Mouse (Mus musculus) hindbrain, embryonic 11.5 days (tissue): ENCODE results near the gene Ift88. TPM values are rescaled to one million over a fixed set of nuclear protein-coding genes. Genes with fewer than 3 reads are reported as not detected.
A peak's percentile ranks its signal among the peaks of the same experiment; 100 is the strongest.

Experiments used
- ATAC-seq: fragments of 200-750 bp; cut with Nextera tagmentation; 2 replicates; pipeline ENCODE4 v1.8.0; 2017; ENCODE audit warnings: mild to moderate bottlenecking, moderate TSS enrichment, moderate library complexity; ENCODE audit not compliant: low FRiP score
- DNase-seq: peaks from one replicate; pipeline ENCODE4 v3.0.0-alpha.2; 2015; ENCODE audit warnings: low spot score
- H3K27ac ChIP-seq: fragments of 300-500 bp; sonication (generic); 2 replicates; pipeline ENCODE4 v1.5.1; 2014; ENCODE audit warnings: mild to moderate bottlenecking, low read depth, low read length
- H3K27me3 ChIP-seq: fragments of 300-500 bp; sonication (generic); 2 replicates; pipeline ENCODE4 v1.6.1; 2014; ENCODE audit warnings: mild to moderate bottlenecking, low read length, moderate library complexity, mixed read lengths; ENCODE audit not compliant: control insufficient read depth, insufficient read depth
- H3K36me3 ChIP-seq: fragments of 300-500 bp; sonication (generic); 2 replicates; pipeline ENCODE4 v1.6.1; 2014; ENCODE audit warnings: mild to moderate bottlenecking, low read length, moderate library complexity, mixed read lengths; ENCODE audit not compliant: control insufficient read depth, insufficient read depth
- H3K4me1 ChIP-seq: fragments of 300-500 bp; sonication (generic); replicated peaks from 2 replicates; pipeline ENCODE4 v1.6.1; 2014; ENCODE audit warnings: low read length, mixed read lengths; ENCODE audit not compliant: control insufficient read depth, insufficient read depth
- H3K4me2 ChIP-seq: fragments of 300-500 bp; sonication (generic); replicated peaks from 2 replicates; pipeline ENCODE4 v1.6.1; 2014; ENCODE audit warnings: mild to moderate bottlenecking, low read depth, low read length
- H3K4me3 ChIP-seq: fragments of 300-500 bp; sonication (generic); 2 replicates; pipeline ENCODE4 v1.5.1; 2014; ENCODE audit warnings: low read depth, low read length
- H3K9ac ChIP-seq: fragments of 300-500 bp; sonication (generic); 2 replicates; pipeline ENCODE4 v1.6.1; 2014; ENCODE audit warnings: low read depth, low read length
- H3K9me3 ChIP-seq: fragments of 300-500 bp; sonication (generic); 2 replicates; pipeline ENCODE4 v1.6.1; 2016; ENCODE audit warnings: low read length; ENCODE audit not compliant: control insufficient read depth
- WGBS: fragments of 180-500 bp; shearing (Covaris S2); extraction: QIAGEN DNeasy Blood & Tissue Kit; methylation state at CpG from one replicate; pipeline ENCODE4 v1.1.7; 2014; 5-methylcytosine and 5-hydroxymethylcytosine counted together
- polyA plus RNA-seq: library from polyadenylated mRNA; unstranded; fragments of >200 nt; fragmentation: Nextera tagmentation; extraction: Ambion mirVana; gene quantifications from 2 replicates; pipeline ENCODE4 v1.2.1, GENCODE M21; 2014

The Ift88 gene
- polyA plus RNA-seq, 1 experiment from 2014 or later, result 21.4 TPM

DNA sequence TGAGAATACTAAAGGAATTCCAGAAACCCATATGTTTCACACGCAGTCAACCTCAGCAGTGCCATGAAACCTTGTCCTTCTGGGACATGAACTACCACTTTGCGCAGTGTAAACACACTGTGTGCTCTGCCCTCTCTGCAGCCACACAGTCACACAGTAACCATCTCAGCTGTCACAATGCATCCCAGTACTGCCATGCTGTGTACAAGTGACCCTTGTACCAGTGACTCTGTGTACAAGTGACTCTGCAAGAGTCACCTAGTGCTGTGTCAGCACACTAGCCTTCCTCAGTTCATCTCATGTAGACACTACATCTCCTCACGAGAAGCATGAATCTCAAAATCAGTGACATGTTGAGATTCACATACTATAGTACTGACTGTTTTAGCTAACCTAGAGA is 108.7 kb downstream of the Ift88 start:
- no peak overlapping the region for H3K27ac ChIP-seq
- H3K27me3 ChIP-seq, result peaks cover 11% of the 10 kb centered on the region; the same call in 1 of the 2 replicates
- no peak for DNase-seq
- no peak overlapping the region for H3K9ac ChIP-seq
- no peak for ATAC-seq
- no peak overlapping the region for H3K4me2 ChIP-seq
- 85% methylated on average over 3 of the region's 3 CpGs for WGBS
- no peak overlapping the region for H3K4me3 ChIP-seq
- H3K36me3 ChIP-seq, result no peaks in the 10 kb centered on the region
- peaks cover 8% of the 10 kb centered on the region; the same call in 1 of the 2 replicates for H3K4me1 ChIP-seq
- no peaks in the 10 kb centered on the region for H3K9me3 ChIP-seq

- Histone ChIP-seq H3K4me2 (no peak overlapping the region), H3K9me3 (no peaks in the 10 kb centered on the region), H3K27me3 (peaks cover 14% of the 10 kb centered on the region; the same call in 1 of the 2 replicates), H3K4me3 (no peak overlapping the region), H3K36me3 (no peaks in the 10 kb centered on the region), H3K27ac (no peak overlapping the region), H3K9ac (no peak overlapping the region), H3K4me1 (peaks cover 8% of the 10 kb centered on the region; the same call in 1 of the 2 replicates)
- DNase-seq, result peak; percentile 75
- ATAC-seq, result no peak
- 45% methylated on average over 3 of the region's 3 CpGs for WGBS
Measured at GRCm38 (mm10) chr14:57533214-57533613, 109.4 kb downstream of the Ift88 start.

GRCm38 (mm10) chr14:57533841-57534240 is 110.0 kb downstream of the Ift88 start:
- no peak overlapping the region for H3K27ac ChIP-seq
- no peaks in the 10 kb centered on the region for H3K36me3 ChIP-seq
- ATAC-seq, result no peak
- no peaks in the 10 kb centered on the region for H3K9me3 ChIP-seq
- peaks cover 8% of the 10 kb centered on the region; the same call in 1 of the 2 replicates for H3K4me1 ChIP-seq
- no peak overlapping the region for H3K4me3 ChIP-seq
- no peak for DNase-seq
- 17% methylated on average over 11 of the region's 11 CpGs for WGBS
- H3K9ac ChIP-seq, result no peak overlapping the region
- H3K27me3 ChIP-seq, result peaks cover 14% of the 10 kb centered on the region; the same call in 1 of the 2 replicates
- no peak overlapping the region for H3K4me2 ChIP-seq

GRCm38 (mm10) chr14:57534346-57534745 is 110.5 kb downstream of the Ift88 start:
- peak; percentile 9 for DNase-seq
- Histone ChIP-seq H3K36me3 (no peaks in the 10 kb centered on the region), H3K9ac (no peak overlapping the region), H3K27ac (no peak overlapping the region), H3K27me3 (peaks cover 14% of the 10 kb centered on the region; the same call in 1 of the 2 replicates), H3K9me3 (no peaks in the 10 kb centered on the region), H3K4me3 (no peak overlapping the region), H3K4me2 (no peak overlapping the region), H3K4me1 (peaks cover 8% of the 10 kb centered on the region; the same call in 1 of the 2 replicates)
- ATAC-seq, result no peak
- 4% methylated on average over 5 of the region's 5 CpGs for WGBS

DNA sequence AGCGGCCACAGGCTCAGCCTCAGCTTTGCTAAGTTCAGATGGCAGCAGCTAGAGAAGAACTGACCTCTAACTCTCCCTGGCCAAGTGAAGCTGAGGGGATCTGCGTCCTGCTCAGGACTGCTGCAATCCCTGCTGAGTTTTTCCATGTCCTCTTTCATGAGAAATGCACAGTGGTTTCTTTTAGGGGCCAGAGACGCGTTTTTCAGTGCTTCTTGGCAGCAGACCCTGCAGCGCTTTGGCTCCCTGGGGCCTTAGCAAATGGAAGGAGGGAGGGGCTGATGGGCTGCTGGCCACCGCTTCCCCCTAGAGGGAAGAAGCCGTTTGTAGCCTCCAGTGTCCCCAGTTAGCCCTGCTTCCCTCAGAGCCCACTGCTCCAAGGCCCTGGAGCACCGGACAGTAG is 111.1 kb downstream of the Ift88 start:
- H3K4me3 ChIP-seq, result no peak overlapping the region
- H3K27ac ChIP-seq, result no peak overlapping the region
- H3K9me3 ChIP-seq, result no peaks in the 10 kb centered on the region
- H3K4me2 ChIP-seq, result no peak overlapping the region
- DNase-seq (peak; percentile 16), ATAC-seq (no peak)
- H3K9ac ChIP-seq, result no peak overlapping the region
- WGBS, result 7% methylated on average over 8 of the region's 8 CpGs
- H3K4me1 ChIP-seq, result peaks cover 8% of the 10 kb centered on the region; the same call in 1 of the 2 replicates
- peaks cover 14% of the 10 kb centered on the region; the same call in 1 of the 2 replicates for H3K27me3 ChIP-seq
- no peaks in the 10 kb centered on the region for H3K36me3 ChIP-seq

DNA sequence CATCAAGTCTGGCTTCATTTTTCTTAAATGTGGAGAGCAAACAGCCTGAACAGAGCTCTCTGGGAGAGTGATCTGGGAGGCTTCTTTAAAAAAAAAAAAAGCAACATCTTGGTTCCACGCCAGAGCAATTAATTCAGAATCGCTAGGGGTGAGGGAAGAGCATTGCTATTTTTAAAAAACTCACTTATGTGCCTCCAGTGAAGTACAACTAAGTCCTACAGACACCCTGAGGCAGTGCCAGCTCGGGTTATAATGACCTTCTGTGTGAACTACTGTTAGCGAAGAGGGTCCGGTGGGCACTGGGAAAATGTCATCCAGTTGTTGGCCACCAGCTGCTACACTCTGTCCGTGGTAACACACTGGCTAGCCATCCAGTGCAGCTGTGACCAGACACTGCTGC is 111.8 kb downstream of the Ift88 start:
- H3K4me3 ChIP-seq, result no peak overlapping the region
- DNase-seq (no peak), ATAC-seq (no peak)
- H3K9ac ChIP-seq, result no peak overlapping the region
- no peaks in the 10 kb centered on the region for H3K9me3 ChIP-seq
- WGBS, result 80% methylated on average over 6 of the region's 6 CpGs
- H3K36me3 ChIP-seq, result no peaks in the 10 kb centered on the region
- H3K4me1 ChIP-seq, result peaks cover 8% of the 10 kb centered on the region; the same call in 1 of the 2 replicates
- no peak overlapping the region for H3K27ac ChIP-seq
- H3K4me2 ChIP-seq, result no peak overlapping the region
- H3K27me3 ChIP-seq, result peaks cover 14% of the 10 kb centered on the region; the same call in 1 of the 2 replicates

DNA sequence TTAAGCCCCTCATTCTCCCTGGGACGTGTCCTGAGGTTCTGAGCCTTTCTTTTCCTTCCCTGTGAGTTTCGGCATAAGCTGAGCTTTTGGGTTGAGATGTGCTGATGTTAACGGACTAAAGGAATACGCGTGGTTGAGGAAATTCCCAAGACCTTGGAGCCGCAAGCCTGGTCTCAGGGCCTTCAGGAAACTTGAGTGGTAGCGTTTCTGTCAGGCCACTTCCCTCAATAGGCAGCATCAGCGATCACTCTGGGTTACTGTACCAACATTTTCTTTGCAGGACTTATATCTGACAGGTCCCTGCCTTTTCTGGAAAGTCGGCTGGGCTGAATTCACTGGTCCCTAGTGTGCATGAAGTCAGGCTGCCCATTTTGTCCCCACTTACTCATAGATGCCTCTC is 113.0 kb downstream of the Ift88 start:
- peaks cover 8% of the 10 kb centered on the region; the same call in 1 of the 2 replicates for H3K4me1 ChIP-seq
- WGBS, result 29% methylated on average over 9 of the region's 9 CpGs
- no peaks in the 10 kb centered on the region for H3K36me3 ChIP-seq
- H3K4me2 ChIP-seq, result no peak overlapping the region
- no peak overlapping the region for H3K27ac ChIP-seq
- no peak overlapping the region for H3K4me3 ChIP-seq
- no peaks in the 10 kb centered on the region for H3K9me3 ChIP-seq
- H3K27me3 ChIP-seq, result peaks cover 14% of the 10 kb centered on the region; the same call in 1 of the 2 replicates
- no peak overlapping the region for H3K9ac ChIP-seq
- ATAC-seq (no peak), DNase-seq (peak; percentile 7)

DNA sequence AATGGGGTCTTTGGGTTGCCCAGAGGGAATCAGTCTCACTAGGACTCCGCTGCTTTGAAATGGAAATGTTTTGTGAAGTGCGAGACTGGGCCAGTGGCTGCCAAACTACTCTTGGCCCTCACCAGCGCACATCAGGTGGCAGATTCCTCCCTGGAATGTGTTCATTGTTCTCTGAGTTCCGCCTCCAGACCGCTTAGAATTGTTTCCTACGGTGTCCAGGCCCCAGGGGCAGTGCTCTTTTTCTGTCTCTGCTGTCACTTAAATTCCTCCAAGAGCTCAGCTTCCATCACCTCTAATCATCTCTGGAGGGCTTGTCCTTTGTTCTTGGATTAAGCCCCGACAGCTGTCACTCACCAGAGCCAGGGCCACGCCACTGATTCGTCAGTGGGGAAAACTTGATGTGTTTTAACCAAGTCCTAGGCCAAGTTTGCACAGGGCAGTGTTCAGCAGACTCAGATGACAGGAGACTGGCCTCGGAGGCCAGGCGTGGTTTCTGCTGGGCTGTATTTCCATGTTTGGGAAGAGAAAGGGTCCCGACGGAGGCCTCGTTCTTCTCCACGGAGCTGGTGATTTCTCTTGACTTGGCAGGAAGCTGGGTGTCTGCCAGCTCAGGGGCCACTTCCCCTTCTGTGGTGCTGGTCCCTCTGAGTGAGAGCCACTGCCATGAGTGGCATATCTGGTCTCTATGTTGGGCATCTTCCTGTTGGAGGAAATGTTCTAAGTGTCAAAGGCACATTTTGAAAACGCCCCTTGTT is 113.6 kb downstream of the Ift88 start:
- WGBS, result 9% methylated on average over 16 of the region's 16 CpGs
- Histone ChIP-seq H3K4me2 (no peak overlapping the region), H3K4me1 (peaks cover 8% of the 10 kb centered on the region; the same call in 1 of the 2 replicates), H3K27ac (no peak overlapping the region), H3K27me3 (peaks cover 14% of the 10 kb centered on the region; the same call in 1 of the 2 replicates), H3K36me3 (no peaks in the 10 kb centered on the region), H3K4me3 (no peak overlapping the region), H3K9me3 (no peaks in the 10 kb centered on the region), H3K9ac (no peak overlapping the region)
- no peak for ATAC-seq
- peak; percentile 31 for DNase-seq

DNA sequence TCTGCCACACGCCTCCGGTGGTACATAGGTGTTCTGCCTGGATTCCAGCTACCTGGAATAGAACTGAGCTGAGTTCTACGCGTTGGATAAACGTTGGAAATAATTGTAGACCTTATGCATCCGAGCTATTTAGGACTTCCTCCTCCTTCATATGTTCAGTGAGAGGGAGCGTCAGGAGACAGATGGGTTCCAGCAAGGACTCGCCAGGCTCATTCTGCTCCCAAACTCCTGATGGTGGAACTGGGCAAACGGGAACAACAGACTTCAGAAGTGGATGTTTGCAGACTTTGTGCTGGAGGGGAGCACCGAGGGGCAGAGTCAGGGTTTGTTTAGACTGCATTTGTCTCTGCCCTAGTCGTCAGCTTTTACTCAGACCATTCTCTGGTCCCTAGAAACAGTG is 116.8 kb downstream of the Ift88 start:
- Histone ChIP-seq H3K27ac (no peak overlapping the region), H3K9ac (no peak overlapping the region), H3K36me3 (no peaks in the 10 kb centered on the region), H3K27me3 (0 out of 2 replicates have a peak, but pooled peaks cover 4% of the 10 kb centered on the region), H3K4me2 (no peak overlapping the region), H3K9me3 (no peaks in the 10 kb centered on the region), H3K4me3 (no peak overlapping the region), H3K4me1 (no peaks in the 10 kb centered on the region; the same call in 1 of the 2 replicates)
- no peak for ATAC-seq
- 87% methylated on average over 11 of the region's 11 CpGs for WGBS
- no peak for DNase-seq
